Mouse (Mus musculus): ENCODE results near the gene Kcng4. TPM values are rescaled to one million over a fixed set of nuclear protein-coding genes. Genes with fewer than 3 reads are reported as not detected.

Kcng4 gene
- total and polyA plus RNA-seq, 2 experiments from 2014 or later = 0.28 to 1.6 TPM

GRCm38 (mm10) chr8:119637381-119637780, 1.9 kb upstream of the Kcng4 start:
- Histone ChIP-seq H3K4me3 (ENCODE audit: low read depth, low read length) (no peak overlapping the region), H3K4me2 (ENCODE audit: low read depth, low read length, poor library complexity, severe bottlenecking) (no peak overlapping the region), H3K27me3 (ENCODE audit: insufficient read depth, low read length) (no peaks in the 10 kb centered on the region; the same call in 1 of the 2 replicates), H3K27ac (ENCODE audit: low read depth, low read length) (no peak overlapping the region), H3K9me3 (ENCODE audit: low read length) (no peaks in the 10 kb centered on the region), H3K9ac (replicated peaks; ENCODE audit: low read length, poor library complexity, severe bottlenecking) (no peak overlapping the region), H3K36me3 (ENCODE audit: insufficient read depth, low read length) (no peaks in the 10 kb centered on the region), H3K4me1 (ENCODE audit: insufficient read depth, low read length) (no peaks in the 10 kb centered on the region)
- ATAC-seq (ENCODE audit: low FRiP score) = no peak
- TF ChIP-seq CTCF (IDR thresholded peaks at IDR 0.05) = no peak
- 86% methylated on average over 4 of the region's 4 CpGs for WGBS
- DNase-seq (ENCODE audit: low spot score) = no peak

GRCm38 (mm10) chr8:119636766-119637165, 1.3 kb upstream of the Kcng4 start:
- 67% methylated on average over 7 of the region's 7 CpGs for WGBS
- no peaks in the 10 kb centered on the region for H3K9me3 ChIP-seq (ENCODE audit: low read length)
- no peaks in the 10 kb centered on the region for H3K4me1 ChIP-seq (ENCODE audit: insufficient read depth, low read length)
- H3K27me3 ChIP-seq (ENCODE audit: insufficient read depth, low read length) = no peaks in the 10 kb centered on the region; the same call in 1 of the 2 replicates
- no peak overlapping the region for H3K4me2 ChIP-seq (ENCODE audit: low read depth, low read length, poor library complexity, severe bottlenecking)
- no peak for TF ChIP-seq CTCF (IDR thresholded peaks at IDR 0.05)
- no peak overlapping the region for H3K27ac ChIP-seq (ENCODE audit: low read depth, low read length)
- no peak overlapping the region for H3K4me3 ChIP-seq (ENCODE audit: low read depth, low read length)
- no peak overlapping the region for H3K9ac ChIP-seq (replicated peaks; ENCODE audit: low read length, poor library complexity, severe bottlenecking)
- no peak for DNase-seq (ENCODE audit: low spot score)
- no peak for ATAC-seq (ENCODE audit: low FRiP score)
- H3K36me3 ChIP-seq (ENCODE audit: insufficient read depth, low read length) = no peaks in the 10 kb centered on the region

- Histone ChIP-seq H3K4me2 (ENCODE audit: low read depth, low read length, poor library complexity, severe bottlenecking) (no peak overlapping the region), H3K27ac (ENCODE audit: low read depth, low read length) (no peak overlapping the region), H3K27me3 (ENCODE audit: insufficient read depth, low read length) (peaks cover 2% of the 10 kb centered on the region; the same call in 1 of the 2 replicates), H3K9me3 (ENCODE audit: low read length) (no peaks in the 10 kb centered on the region), H3K4me1 (ENCODE audit: insufficient read depth, low read length) (no peaks in the 10 kb centered on the region), H3K4me3 (ENCODE audit: low read depth, low read length) (no peak overlapping the region), H3K9ac (replicated peaks; ENCODE audit: low read length, poor library complexity, severe bottlenecking) (no peak overlapping the region), H3K36me3 (ENCODE audit: insufficient read depth, low read length) (no peaks in the 10 kb centered on the region)
- no peak for TF ChIP-seq CTCF (IDR thresholded peaks at IDR 0.05)
- no peak for ATAC-seq (ENCODE audit: low FRiP score)
- 52% methylated on average over 2 of the region's 2 CpGs for WGBS
- no peak for DNase-seq (ENCODE audit: low spot score)
Observed at GRCm38 (mm10) chr8:119635958-119636357, 478 bp upstream of the Kcng4 start.

GRCm38 (mm10) chr8:119634616-119635336, 704 bp downstream of the Kcng4 start:
- Histone ChIP-seq H3K9me3 (ENCODE audit: low read length) (no peaks in the 10 kb centered on the region), H3K27me3 (ENCODE audit: insufficient read depth, low read length) (peaks cover 2% of the 10 kb centered on the region; the same call in 1 of the 2 replicates), H3K4me3 (ENCODE audit: low read depth, low read length) (no peak overlapping the region), H3K36me3 (ENCODE audit: insufficient read depth, low read length) (no peaks in the 10 kb centered on the region), H3K27ac (ENCODE audit: low read depth, low read length) (no peak overlapping the region), H3K4me2 (ENCODE audit: low read depth, low read length, poor library complexity, severe bottlenecking) (no peak overlapping the region), H3K9ac (replicated peaks; ENCODE audit: low read length, poor library complexity, severe bottlenecking) (no peak overlapping the region), H3K4me1 (ENCODE audit: insufficient read depth, low read length) (no peaks in the 10 kb centered on the region)
- 16% methylated on average over 14 of the region's 14 CpGs for WGBS
- TF ChIP-seq CTCF (IDR thresholded peaks at IDR 0.05) = no peak
- no peak for ATAC-seq (ENCODE audit: low FRiP score)
- DNase-seq (ENCODE audit: low spot score) = no peak

- Histone ChIP-seq H3K4me1 (ENCODE audit: insufficient read depth, low read length) (no peaks in the 10 kb centered on the region), H3K4me2 (ENCODE audit: low read depth, low read length, poor library complexity, severe bottlenecking) (no peak overlapping the region), H3K27me3 (ENCODE audit: insufficient read depth, low read length) (peaks cover 2% of the 10 kb centered on the region; the same call in 1 of the 2 replicates), H3K36me3 (ENCODE audit: insufficient read depth, low read length) (no peaks in the 10 kb centered on the region), H3K9me3 (ENCODE audit: low read length) (no peaks in the 10 kb centered on the region), H3K27ac (ENCODE audit: low read depth, low read length) (no peak overlapping the region), H3K4me3 (ENCODE audit: low read depth, low read length) (no peak overlapping the region), H3K9ac (replicated peaks; ENCODE audit: low read length, poor library complexity, severe bottlenecking) (no peak overlapping the region)
- WGBS = 54% methylated on average over 29 of the region's 29 CpGs
- ATAC-seq (ENCODE audit: low FRiP score) (no peak), DNase-seq (ENCODE audit: low spot score) (no peak)
- TF ChIP-seq CTCF (IDR thresholded peaks at IDR 0.05) = no peak
Observed at GRCm38 (mm10) chr8:119632909-119633308, 2.6 kb downstream of the Kcng4 start.

GRCm38 (mm10) chr8:119632246-119632645, 3.2 kb downstream of the Kcng4 start:
- no peak overlapping the region for H3K4me2 ChIP-seq (ENCODE audit: low read depth, low read length, poor library complexity, severe bottlenecking)
- WGBS = 92% methylated on average over 9 of the region's 9 CpGs
- H3K27ac ChIP-seq (ENCODE audit: low read depth, low read length) = no peak overlapping the region
- DNase-seq (ENCODE audit: low spot score) = no peak
- no peak for TF ChIP-seq CTCF (IDR thresholded peaks at IDR 0.05)
- H3K36me3 ChIP-seq (ENCODE audit: insufficient read depth, low read length) = no peaks in the 10 kb centered on the region
- no peak for ATAC-seq (ENCODE audit: low FRiP score)
- H3K4me3 ChIP-seq (ENCODE audit: low read depth, low read length) = no peak overlapping the region
- H3K9ac ChIP-seq (replicated peaks; ENCODE audit: low read length, poor library complexity, severe bottlenecking) = no peak overlapping the region
- H3K9me3 ChIP-seq (ENCODE audit: low read length) = no peaks in the 10 kb centered on the region
- no peaks in the 10 kb centered on the region for H3K4me1 ChIP-seq (ENCODE audit: insufficient read depth, low read length)
- H3K27me3 ChIP-seq (ENCODE audit: insufficient read depth, low read length) = peaks cover 2% of the 10 kb centered on the region; the same call in 1 of the 2 replicates

Data from midbrain, postnatal 0 days (tissue).